Mouse (Mus musculus) stomach, postnatal 0 days (tissue): ENCODE results near the gene Lrp3.

Experiments used
- CTCF ChIP-seq: IDR thresholded peaks from 2 replicates; pipeline ENCODE4 v1.5.1; 2016; ENCODE audit warnings: antibody characterized with exemption, low read depth, mild to moderate bottlenecking, moderate library complexity
- EP300 ChIP-seq: optimal IDR thresholded peaks from 2 replicates; pipeline ENCODE3; 2016; ENCODE audit warnings: antibody characterized with exemption

DNA sequence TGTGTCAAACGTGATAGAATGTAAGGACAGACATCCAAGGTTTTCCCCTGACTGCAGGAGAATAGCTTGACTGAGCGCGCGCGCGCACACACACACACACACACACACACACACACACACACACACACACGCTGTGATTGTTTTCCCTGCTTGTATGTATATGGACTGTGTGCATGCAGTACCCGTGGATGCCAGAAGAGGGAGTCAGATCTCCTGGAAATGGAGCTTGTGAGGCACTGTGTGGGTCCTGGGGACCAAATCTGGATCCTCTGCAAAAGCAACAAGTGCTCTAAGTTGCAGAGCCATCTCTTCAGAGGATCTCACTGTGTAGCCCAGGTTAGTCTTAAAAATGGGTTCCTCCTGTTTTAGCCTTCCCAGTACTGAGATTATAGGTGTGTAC is 44.1 kb upstream of the Lrp3 start:
- TF ChIP-seq EP300: no peak
- peak; percentile 56 for TF ChIP-seq CTCF
